Mouse (Mus musculus) lung, postnatal 0 days (tissue): ENCODE measurements at regions not wholly inside any gene's neighbourhood (a gene's known extent, or its start where the extent isn't known, plus 50 kb on each side); places are given as distances from the start of the nearest gene placed in this dataset.

Experiments
- CTCF ChIP-seq: IDR thresholded peaks from 2 replicates; pipeline ENCODE4 v1.5.1; 2016; ENCODE audit warnings: antibody characterized with exemption, mild to moderate bottlenecking
- EP300 ChIP-seq: IDR thresholded peaks from 2 replicates; pipeline ENCODE4 v1.6.1; 2016; ENCODE audit warnings: antibody characterized with exemption, mild to moderate bottlenecking, control low read depth

DNA sequence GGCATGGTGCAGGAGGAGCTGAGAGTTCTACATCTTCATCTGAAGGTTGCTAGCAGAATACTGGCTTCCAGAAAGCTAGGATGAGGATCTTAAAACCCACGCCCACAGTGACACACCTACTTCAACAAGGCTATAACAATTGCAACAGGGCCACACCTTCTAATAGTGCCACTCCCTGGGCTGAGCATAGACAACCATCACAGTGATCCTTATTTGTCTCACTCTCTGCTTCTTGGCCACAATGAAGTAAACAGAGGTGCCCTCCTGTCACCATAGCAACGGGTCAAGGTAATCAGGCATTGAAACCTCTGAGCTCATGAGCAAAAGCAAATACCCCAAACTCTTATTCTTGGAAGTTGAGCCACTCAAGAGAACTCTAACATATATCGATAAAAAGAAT is 82.3 kb upstream of the Mylip start:
- no peak for TF ChIP-seq CTCF
- TF ChIP-seq EP300 = no peak
